Mouse (Mus musculus): ENCODE results near the gene Paf1.

DNA sequence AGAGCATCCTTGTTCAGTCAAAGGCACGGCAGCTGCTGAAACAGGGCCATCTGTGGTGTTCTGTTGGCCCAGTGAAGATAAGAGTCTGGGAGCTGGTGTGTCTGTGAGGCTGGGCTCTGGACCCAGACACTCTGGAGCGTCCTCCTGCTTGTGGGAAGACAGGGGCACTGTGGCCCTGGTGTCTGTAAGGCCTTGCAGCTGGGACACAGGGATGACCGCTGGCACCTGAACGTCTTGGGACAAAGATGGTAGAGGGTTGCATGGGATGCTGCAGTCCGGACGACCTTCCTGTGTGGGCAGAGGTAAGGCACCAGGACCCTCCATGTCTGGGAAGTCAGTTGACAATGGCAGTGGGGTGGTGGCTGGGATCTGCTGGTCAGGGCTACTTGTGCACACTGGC lies 32.5 kb upstream of the Paf1 start:
- TF ChIP-seq CTCF (conservative IDR thresholded peaks at IDR 0.05; ENCODE audit: low read length) (no peak), POU5F1 (IDR thresholded peaks at IDR 0.05; ENCODE audit: borderline replicate concordance, low read length) (no peak), NANOG (IDR thresholded peaks at IDR 0.05; ENCODE audit: borderline replicate concordance, low read length) (no peak)
